In genomic region chr14:107832976-107833375, GRCm38 (mm10) we compare ENCODE assay signal across 35 mouse cellular contexts.
"Had no signal": no experiment of that assay in that cellular context is flagged by ENCODE, and none has a peak within 500 bp of the region (broad histone marks: within the 10 kb centered on the region; RNA-seq: fewer than 3 reads in every experiment).

No protein-coding gene starts in this region.

- H3K9me3 ChIP-seq: heart, embryonic 10.5 days; heart, embryonic 12.5 days; heart, embryonic 13.5 days; heart, embryonic 15.5 days; hindbrain, embryonic 10.5 days; hindbrain, embryonic 12.5 days; hindbrain, embryonic 13.5 days; hindbrain, embryonic 15.5 days; intestine, embryonic 15.5 days; kidney, embryonic 15.5 days had no signal

- H3K27ac ChIP-seq: heart, embryonic 10.5 days; heart, embryonic 13.5 days; heart, embryonic 15.5 days; hindbrain, embryonic 10.5 days; hindbrain, embryonic 12.5 days; hindbrain, embryonic 13.5 days; hindbrain, embryonic 14.5 days; hindbrain, embryonic 15.5 days; hindbrain, postnatal 0 days; intestine, embryonic 15.5 days; kidney, embryonic 15.5 days; kidney, postnatal 0 days; layer of hippocampus, adult 2 months had no signal

- H3K4me1 ChIP-seq: heart, embryonic 10.5 days; heart, embryonic 12.5 days; heart, embryonic 13.5 days; heart, embryonic 15.5 days; hindbrain, embryonic 10.5 days; hindbrain, embryonic 12.5 days; hindbrain, embryonic 13.5 days; hindbrain, embryonic 15.5 days; intestine, embryonic 15.5 days; kidney, embryonic 15.5 days had no signal

- ATAC-seq: hindbrain, embryonic 16.5 days; hindbrain, postnatal 0 days; inflammation-experienced regulatory T-cells, adult 6 months; intestine, embryonic 15.5 days; intestine, embryonic 16.5 days; intestine, postnatal 0 days had no signal

- H3K9ac ChIP-seq: heart, embryonic 12.5 days; heart, embryonic 13.5 days; heart, embryonic 15.5 days; hindbrain, embryonic 12.5 days; hindbrain, embryonic 13.5 days; hindbrain, embryonic 14.5 days; hindbrain, embryonic 15.5 days; intestine, embryonic 15.5 days; kidney, embryonic 15.5 days had no signal

- DNase-seq: heart, postnatal 10 days; heart, postnatal 14 days; heart, postnatal 36 days; heart, postnatal 4 days; kidney, adult 11 months; kidney, adult 18-20 months; kidney, adult 2 months; kidney, adult 8-10 months; kidney, adult 9 months; kidney, postnatal 10 days; kidney, postnatal 14 days; kidney, postnatal 25 days; kidney, postnatal 36 days; kidney, postnatal 4 days; layer of hippocampus, adult 9-11 months; layer of hippocampus, postnatal 36 days had no signal

- H3K4me2 ChIP-seq: heart, embryonic 11.5 days; heart, embryonic 12.5 days; heart, embryonic 13.5 days; heart, embryonic 15.5 days; hindbrain, embryonic 12.5 days; hindbrain, embryonic 13.5 days; hindbrain, embryonic 14.5 days; hindbrain, embryonic 15.5 days; intestine, embryonic 15.5 days; kidney, embryonic 15.5 days had no signal

- H3K36me3 ChIP-seq: heart, embryonic 10.5 days; heart, embryonic 12.5 days; heart, embryonic 13.5 days; heart, embryonic 15.5 days; hindbrain, embryonic 10.5 days; hindbrain, embryonic 12.5 days; hindbrain, embryonic 13.5 days; hindbrain, embryonic 15.5 days; intestine, embryonic 15.5 days; kidney, embryonic 15.5 days had no signal

- H3K4me3 ChIP-seq: heart, embryonic 10.5 days; heart, embryonic 12.5 days; heart, embryonic 13.5 days; heart, embryonic 15.5 days; hindbrain, embryonic 10.5 days; hindbrain, embryonic 12.5 days; hindbrain, embryonic 13.5 days; hindbrain, embryonic 15.5 days; intestine, embryonic 15.5 days; kidney, embryonic 15.5 days; layer of hippocampus, adult 2 months had no signal

- H3K27me3 ChIP-seq: heart, embryonic 12.5 days; heart, embryonic 13.5 days; heart, embryonic 15.5 days; hindbrain, embryonic 12.5 days; hindbrain, embryonic 13.5 days; hindbrain, embryonic 15.5 days; intestine, embryonic 15.5 days; kidney, embryonic 15.5 days had no signal
